8 mouse cellular contexts compared by ENCODE assay signal in the genomic region with DNA sequence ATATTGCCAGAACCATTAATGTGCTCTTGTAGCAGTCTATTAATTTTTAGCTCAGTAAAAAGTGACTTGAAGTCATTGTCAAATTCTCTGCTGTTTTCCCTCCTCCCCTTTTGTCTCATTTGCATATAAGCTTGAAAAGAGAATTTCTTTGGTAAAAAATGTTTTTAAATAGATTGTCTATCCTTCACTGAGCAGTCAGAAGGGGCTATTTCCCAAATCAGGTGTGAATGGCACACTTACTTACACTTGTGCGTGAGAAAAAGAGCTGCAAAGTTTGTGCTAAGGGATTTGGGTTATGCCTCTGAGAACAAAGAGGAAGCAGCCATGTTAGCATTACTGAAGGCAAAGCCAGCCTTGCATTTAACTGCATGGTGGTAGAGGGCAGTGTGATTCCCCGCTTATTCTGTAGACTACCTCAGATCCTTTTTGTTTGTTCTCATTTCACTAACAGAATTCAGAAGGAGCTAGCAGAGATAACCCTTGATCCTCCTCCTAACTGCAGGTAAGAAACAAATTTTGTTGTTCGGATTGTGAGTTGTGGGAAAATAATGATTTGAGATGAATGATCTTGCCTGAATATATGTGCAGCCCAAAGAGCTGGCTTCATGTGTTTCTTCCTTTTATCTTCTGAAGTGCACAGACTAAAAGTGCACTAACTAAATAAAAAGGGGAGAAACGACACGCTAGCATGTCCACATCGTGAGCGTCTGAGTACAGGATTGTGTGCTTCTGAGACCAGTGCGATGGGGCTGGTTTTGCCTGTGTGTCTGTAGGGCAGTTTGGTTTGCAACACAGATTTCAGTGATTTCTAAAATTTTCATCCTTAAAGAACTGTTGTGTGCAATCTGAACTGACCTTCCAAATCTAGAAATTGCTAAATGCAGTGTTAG. TPM values are rescaled to one million over a fixed set of nuclear protein-coding genes. Genes with fewer than 3 reads are reported as not detected.
DNase-seq lines count a peak whose midpoint lies in the region; ATAC-seq and TF ChIP-seq lines count a peak whose summit lies in the region.

No protein-coding gene starts in this region.

- no peak for TF ChIP-seq CTCF in testis, adult 2 months (IDR thresholded peaks at IDR 0.05; ENCODE audit: control insufficient read depth, insufficient read depth, insufficient replicate concordance, low read depth, low read length)

- no peak for DNase-seq in testis, postnatal 10 days (ENCODE audit: low spot score)
- peak; percentile 57 for DNase-seq in embryo, embryonic 9.5 days (ENCODE audit: extremely low spot score)
- DNase-seq in heart, postnatal 10 days = peak; percentile 58 to 59
- DNase-seq in limb, embryonic 14.5 days (ENCODE audit: low spot score) = peak; percentile 31
- no peak for DNase-seq in adipocyte (ENCODE audit: low spot score)
- DNase-seq in spleen, postnatal 14 days (ENCODE audit: low spot score in 2 of 2) = no peak

- H3K9me3 ChIP-seq in limb, embryonic 14.5 days (ENCODE audit: control insufficient read depth, low read length) = no peaks in the 10 kb centered on the region

- no peaks in the 10 kb centered on the region for H3K36me3 ChIP-seq in testis, adult 2 months (ENCODE audit: control insufficient read depth, insufficient read depth, low read length)
- H3K36me3 ChIP-seq in limb, embryonic 14.5 days (ENCODE audit: control insufficient read depth, insufficient read depth, low read length) = peaks cover 14% of the 10 kb centered on the region; the same call in 1 of the 2 replicates

- H3K4me3 ChIP-seq in testis, adult 2 months (ENCODE audit: control insufficient read depth, low read depth, low read length) = no peak overlapping the region
- peak overlapping the region; percentile 76 for H3K4me3 ChIP-seq in limb, embryonic 14.5 days (replicated peaks; ENCODE audit: low read length)

- WGBS in limb, embryonic 14.5 days = 28% methylated on average over 8 of the region's 8 CpGs

- H3K4me1 ChIP-seq in testis, adult 2 months (ENCODE audit: control insufficient read depth, insufficient read depth, low read length) = peaks cover 2% of the 10 kb centered on the region
- peaks cover 44% of the 10 kb centered on the region for H3K4me1 ChIP-seq in limb, embryonic 14.5 days (ENCODE audit: control insufficient read depth, insufficient read depth, low read length)

- 0 out of 2 replicates have a peak overlapping the region, but pooled peaks have one; percentile 16 for H3K27ac ChIP-seq in testis, adult 2 months (ENCODE audit: control insufficient read depth, insufficient read depth, low read depth, low read length)
- 0 out of 2 replicates have a peak overlapping the region, but pooled peaks have one; percentile 29 for H3K27ac ChIP-seq in limb, embryonic 14.5 days (replicated peaks; ENCODE audit: low read depth, low read length)

- H3K9ac ChIP-seq in limb, embryonic 14.5 days (ENCODE audit: low read depth, low read length, severe bottlenecking) = peak overlapping the region; percentile 44

- no peak for TF ChIP-seq POLR2A in testis, adult 2 months (IDR thresholded peaks at IDR 0.05; ENCODE audit: control insufficient read depth, low read depth, low read length)
- TF ChIP-seq POLR2A in limb, embryonic 14.5 days (IDR thresholded peaks at IDR 0.05; ENCODE audit: borderline replicate concordance, extremely low read depth, insufficient read depth, insufficient read length) = no peak

- peak overlapping the region; percentile 74 for H3K4me2 ChIP-seq in limb, embryonic 14.5 days (replicated peaks; ENCODE audit: low read depth, low read length, severe bottlenecking)

- intact Hi-C loops in heart, postnatal 10 days (cut with DNase I) = no loop called here

- H3K27me3 ChIP-seq in testis, adult 2 months (ENCODE audit: control insufficient read depth, insufficient read depth, low read length) = no peaks in the 10 kb centered on the region
- H3K27me3 ChIP-seq in limb, embryonic 14.5 days (ENCODE audit: control insufficient read depth, insufficient read depth, low read length) = no peaks in the 10 kb centered on the region

- no peak for ATAC-seq in limb, embryonic 14.5 days (ENCODE audit: low FRiP score, low read depth)
- ATAC-seq in monocyte, adult 5-6 weeks (replicated peaks; ENCODE audit: insufficient number of reproducible peaks, low FRiP score, low TSS enrichment, poor library complexity, severe bottlenecking) = 0 out of 2 replicates have a peak, but pooled peaks have one; percentile 33

RNA-seq across cellular contexts. Expression of a gene that starts 4.3 kb away (rescaled TPM):
- 14.8 and 16.5 TPM in 2 replicates for polyA plus RNA-seq in testis, adult 2 months (2012; rRNA removed)
- total RNA-seq in heart, postnatal 10 days (2021) = 10 to 100 TPM; 68.1 to 73.4 TPM
- polyA plus RNA-seq in limb, embryonic 14.5 days (2012; rRNA removed) = 90.2 and 91.5 TPM in 2 replicates
- polyA plus RNA-seq in limb, embryonic 14.5 days (2014; fragmentation: Nextera tagmentation; extraction: Ambion mirVana) = 155 and 177 TPM in 2 replicates
- 30.8 to 47.5 TPM (median 45.4 TPM) in 3 replicates for total RNA-seq in monocyte, adult 5-6 weeks (2017)

Comparison
In these comparisons a context has a peak if more than half of its experiments do, and no peak if none do; other contexts are left out.
1. DNase-seq: peak in embryo, embryonic 9.5 days (single experiment), heart, postnatal 10 days (2 of 2) and limb, embryonic 14.5 days (single experiment); none in testis, postnatal 10 days (single experiment), adipocyte (single experiment) and spleen, postnatal 14 days (0 of 2).